Mouse (Mus musculus): ENCODE data around the gene Abcc4.
"Not testable (repeated sequence)": the region's sequence is repeated elsewhere in the genome, so short reads cannot be mapped to it uniquely, and the experiment has no call there.

Gene Abcc4

DNA sequence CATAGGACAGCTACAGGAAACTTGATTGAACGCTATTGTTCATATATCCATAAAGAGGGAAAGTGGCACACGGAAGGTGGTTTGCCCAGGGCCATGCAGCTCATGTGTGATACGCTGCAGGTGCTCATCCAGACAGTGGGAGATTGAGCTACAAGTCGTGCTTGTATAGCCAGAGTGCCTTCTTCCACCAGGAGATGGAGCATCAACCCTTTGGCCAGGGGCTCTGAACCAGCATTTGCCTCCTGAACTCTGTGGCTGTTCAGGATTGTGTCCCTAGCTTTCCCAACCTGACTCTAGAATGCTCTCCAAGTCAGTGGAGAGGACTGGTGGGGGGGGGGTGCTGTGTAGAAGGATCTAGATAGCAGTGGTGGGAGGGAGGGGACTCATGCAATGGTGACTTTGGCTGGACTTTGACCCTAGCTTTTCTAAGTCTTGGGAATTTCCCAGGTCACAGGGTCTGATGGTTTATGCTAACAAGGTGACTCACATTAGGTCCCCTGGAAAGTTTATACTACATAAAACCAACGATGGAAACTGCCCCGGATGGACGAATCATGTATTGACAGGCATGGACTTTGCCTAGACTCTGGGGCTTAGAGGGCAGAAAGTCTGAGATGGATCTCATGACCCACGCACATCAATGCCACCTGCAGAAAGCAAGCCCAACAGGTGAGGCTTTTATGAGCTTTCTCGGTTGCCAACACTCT, 27.6 kb downstream of the Abcc4 start:
- DNase-seq (ENCODE audit: low read depth, low spot score): no peak

DNA sequence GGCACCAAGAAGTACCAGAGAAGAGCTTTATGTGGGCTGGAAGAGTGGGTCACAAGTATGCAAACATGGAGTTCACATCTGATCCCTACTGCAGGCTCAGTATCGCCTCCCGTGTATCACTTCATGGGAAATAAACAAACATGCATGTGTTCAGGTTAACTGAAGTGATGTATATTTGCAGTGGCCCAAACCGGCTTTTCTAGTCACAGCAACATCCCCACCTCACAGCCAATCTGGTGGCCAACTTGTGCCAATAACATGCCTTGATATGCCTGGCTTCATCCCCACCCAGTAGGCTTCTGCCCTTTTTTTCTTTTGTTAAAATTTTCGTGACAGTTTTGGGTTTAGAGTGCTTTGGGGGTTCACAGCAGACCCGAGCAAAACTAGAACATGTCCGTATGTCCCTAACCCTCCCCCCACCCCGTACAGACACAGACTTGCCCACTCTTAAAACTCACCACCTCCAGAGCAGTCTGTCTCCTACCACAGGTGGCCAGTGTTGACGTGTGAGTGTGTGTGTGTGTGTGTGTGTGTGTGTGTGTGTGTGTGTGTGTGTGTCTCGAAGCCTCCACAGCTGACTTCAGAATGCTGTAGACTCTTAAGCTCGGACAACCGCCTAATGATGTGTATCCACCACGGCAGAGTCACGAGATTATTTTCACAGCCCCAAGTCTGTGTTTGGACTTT, 29.6 kb downstream of the Abcc4 start:
- DNase-seq (ENCODE audit: low read depth, low spot score): no peak

DNA sequence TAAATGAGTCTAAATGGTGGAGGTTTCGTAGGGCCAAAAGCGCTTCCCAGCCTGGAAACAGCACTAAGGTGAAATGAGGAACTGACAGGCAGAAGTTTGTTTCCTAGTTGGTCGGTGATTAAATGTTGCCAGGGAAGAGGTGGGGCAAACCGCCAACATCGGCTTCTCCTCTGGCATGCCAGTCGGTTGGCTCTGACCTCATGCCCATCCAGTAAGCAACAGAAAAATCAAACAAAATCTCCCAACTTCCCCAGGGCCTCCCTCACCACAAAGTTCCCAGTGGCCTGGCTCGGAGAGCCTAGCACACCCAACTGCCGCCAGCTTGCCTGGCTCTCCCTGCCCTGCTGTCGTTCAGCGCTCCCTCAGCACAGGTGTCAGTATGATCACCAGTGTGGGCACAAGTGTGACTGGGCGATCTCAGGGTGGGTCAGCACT, 31.3 kb downstream of the Abcc4 start:
- DNase-seq (ENCODE audit: low read depth, low spot score): no peak

DNA sequence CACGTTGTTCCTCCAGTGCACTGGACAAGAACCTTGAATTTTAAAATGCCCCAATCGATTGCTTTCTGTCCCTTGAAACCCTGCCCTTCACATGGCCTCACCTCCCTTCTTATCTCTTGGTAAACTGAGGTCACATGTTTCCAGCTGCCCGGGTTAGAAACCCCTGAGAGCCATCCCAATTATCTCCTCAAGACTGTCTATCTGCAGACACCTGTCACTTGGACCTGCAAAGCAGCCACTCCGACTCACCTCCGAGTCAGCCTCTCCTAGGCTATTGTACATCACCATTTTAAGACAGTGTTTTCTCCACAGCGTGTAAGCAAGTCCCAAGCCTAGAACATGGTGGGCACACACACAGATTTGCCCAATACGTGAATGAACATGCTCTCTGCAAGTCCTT, 31.8 kb downstream of the Abcc4 start:
- DNase-seq (ENCODE audit: low read depth, low spot score): no peak

DNA sequence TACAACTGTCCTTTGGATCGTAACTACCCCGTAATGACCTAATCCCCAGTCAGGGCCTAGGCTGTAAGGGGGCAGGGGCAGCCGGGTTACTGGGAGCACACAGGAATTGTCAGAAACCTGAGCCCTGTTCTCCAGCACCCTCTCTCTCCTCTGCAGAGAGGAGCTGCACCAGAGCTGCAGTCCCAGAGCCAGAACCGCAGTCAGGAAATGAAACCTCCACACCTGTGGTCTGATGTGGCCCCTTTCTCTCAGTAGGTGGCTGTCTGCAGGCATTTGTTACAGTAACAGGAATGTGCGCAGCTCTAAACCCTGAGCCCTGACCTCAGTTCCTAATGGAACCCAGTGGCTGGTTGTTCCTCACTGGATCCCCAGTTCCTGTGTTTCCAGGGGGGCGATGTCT, 32.5 kb downstream of the Abcc4 start:
- DNase-seq (ENCODE audit: low read depth, low spot score): no peak

DNA sequence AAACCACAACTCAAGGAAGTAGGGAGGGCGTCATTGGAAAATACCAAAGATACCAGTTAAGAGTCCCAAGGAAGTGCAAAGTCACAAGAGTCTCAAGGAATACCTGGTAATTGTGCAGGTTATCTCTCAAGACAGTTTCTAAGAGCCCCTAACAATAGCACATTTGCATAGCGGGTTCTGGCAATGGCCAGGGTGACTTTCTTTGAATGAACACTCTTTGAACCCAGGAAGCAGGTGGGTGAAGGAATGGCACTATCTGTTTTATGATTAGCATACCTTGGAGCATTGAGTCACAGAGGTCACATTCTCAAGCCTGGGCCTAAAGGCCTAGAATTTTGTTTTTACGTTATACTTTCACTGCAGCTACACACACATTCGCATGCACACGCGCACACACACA, 33.1 kb downstream of the Abcc4 start:
- DNase-seq (ENCODE audit: low read depth, low spot score): not testable (repeated sequence)

DNA sequence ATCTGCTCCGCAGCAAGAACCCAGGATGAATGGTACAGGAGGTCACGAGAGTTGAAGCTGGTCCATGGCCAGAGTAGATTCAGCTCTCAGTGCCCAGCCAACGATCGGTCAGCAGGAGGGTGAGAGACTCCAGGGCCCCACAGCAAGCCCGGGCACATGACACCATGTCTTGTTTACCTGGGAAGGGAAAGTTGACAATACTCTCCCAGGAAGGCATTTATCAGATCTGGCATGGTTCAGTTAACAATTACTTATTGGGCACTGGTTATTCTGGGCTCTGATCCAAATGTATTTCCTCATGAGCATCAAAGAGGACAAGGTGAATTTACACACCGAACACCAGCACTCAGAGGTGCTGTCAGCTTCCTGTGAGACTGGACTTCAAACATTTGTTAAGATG, 38.5 kb downstream of the Abcc4 start:
- no peak for DNase-seq (ENCODE audit: low read depth, low spot score)

DNA sequence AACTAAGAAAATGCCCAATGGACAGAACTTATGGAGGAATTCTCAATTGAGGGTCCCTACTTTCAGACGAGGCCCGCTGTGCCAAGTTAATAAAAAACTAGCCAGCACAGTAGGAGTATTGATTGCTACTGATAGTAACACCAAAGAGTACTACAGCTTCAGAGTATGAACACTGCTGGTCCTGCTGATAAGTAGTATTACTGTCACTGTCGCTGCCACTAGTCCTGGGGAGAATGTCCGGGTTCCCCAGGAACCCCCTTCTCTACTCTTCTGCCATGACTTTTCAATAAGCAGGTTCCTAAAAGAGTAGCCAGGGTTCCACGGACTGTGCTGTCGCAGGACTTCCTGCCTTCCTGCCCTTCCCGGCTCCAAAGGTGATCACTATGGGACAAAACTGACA, 41.4 kb downstream of the Abcc4 start:
- DNase-seq (ENCODE audit: low read depth, low spot score): no peak

DNA sequence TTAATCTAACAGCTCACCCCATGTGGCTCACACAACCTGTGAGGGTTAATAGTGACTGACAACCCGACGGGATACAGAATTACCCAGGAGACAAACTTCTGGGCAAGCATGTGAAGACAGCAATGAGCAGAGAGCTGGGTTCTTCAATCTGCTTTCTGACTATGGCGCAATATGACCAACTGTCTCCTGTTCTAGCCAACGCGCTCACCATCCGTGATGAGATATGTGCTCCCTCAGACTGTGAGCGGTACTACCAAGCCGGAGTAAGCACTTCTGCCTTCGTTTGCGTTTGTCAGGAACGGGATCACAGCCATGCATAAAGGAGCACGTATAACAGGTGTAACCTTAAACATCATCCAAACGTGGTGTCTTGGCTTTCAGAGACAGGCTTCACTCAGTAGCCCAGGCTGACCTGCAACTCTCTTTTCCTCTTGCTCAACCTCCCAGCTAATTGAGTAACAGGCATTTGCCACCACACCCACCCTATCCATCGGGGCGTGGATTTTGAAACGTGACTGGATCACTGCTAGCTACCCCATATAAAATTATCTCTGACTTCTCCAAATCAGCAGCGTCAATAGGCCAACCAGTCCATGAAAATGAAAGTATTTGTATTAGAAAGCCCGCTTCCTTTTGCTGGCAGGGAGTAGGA, 43.3 kb downstream of the Abcc4 start:
- no peak for DNase-seq (ENCODE audit: low read depth, low spot score)

DNA sequence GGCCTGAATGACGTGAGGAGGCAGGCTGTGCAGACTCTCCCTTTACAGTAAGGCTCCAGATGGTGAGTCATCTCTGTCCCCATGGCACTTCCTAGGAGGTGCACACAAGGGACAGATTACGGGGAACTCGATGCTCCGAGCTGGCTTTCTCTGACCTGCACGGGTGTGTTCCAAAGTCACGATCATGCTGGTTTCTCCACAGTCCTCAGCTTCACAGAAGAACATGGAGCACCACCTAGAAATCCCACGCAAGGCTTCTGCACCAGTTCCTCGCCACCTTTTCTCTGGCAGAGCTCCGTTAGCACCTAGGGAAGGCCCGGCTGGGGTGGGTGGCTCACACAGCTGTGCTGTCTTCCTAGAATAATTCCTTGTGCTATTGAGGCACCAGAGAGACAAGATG, 43.9 kb downstream of the Abcc4 start:
- peak; percentile 70 for DNase-seq (ENCODE audit: low read depth, low spot score)

DNA sequence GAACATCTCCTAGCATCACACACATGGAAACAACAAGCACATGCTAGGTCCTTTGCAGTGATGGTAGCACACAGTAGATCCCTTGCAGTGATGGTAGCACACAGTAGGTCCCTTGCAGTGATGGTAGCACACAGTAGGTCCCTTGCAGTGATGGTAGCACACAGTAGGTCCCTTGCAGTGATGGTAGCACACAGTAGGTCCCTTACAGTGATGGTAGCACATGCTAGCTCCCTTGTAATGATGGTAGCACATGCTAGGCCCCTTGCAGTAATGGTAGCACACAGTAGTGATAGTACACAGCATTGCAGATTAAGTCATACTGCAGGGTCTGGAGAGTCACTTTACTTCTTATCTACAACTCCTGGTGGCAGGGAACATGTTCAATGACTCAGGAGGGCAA, 46.8 kb downstream of the Abcc4 start:
- no peak for DNase-seq (ENCODE audit: low read depth, low spot score)

DNA sequence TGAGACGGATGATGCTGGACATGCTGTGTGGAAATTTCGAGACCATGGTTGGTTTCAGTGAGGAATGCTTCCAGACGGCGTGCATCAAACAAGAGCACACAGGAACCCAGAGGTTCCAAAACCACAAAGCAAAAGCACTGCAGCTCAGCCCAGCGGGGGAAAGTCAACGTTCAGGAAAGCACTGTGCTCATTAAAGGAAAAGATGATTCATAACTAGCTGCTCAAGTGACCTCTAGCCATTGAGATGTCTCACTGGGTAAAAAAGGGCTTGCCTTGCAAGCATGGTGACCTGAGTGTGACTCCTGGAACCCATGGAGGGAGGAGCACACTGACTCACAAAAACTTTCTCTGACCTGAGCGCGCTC, 47.7 kb downstream of the Abcc4 start:
- DNase-seq (ENCODE audit: low read depth, low spot score): no peak

DNA sequence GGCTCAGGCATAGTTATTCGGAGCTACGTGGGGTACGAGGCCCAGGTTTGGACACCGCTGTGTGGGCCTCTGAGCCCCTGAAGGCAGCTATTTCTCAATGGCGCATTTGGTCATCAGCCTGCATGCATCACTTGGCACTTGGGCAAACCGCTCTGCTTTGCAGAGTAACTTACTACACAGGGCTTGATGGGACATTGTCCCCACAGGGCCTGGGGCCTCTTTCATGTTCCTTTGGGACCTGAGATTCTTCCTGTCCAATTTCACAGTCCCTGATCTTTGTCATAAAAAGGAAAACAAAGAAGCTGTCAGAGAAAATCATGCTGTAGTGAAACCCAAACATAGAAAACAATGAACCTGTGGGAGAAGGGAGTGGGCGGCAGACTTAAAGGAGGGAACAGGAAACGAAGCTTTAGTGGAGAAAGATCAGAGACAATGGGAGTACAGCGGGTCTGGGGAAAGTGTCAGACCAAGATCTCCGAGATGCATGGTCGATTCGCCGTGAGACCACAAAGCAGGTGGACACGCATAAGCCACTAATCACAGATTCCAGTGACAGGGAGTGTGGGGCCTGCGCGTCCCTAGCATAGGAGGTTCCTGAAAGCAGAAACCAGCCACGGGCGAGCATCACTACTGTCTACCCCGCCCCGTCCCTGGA, 48.2 kb downstream of the Abcc4 start:
- no peak for DNase-seq (ENCODE audit: low read depth, low spot score)

DNA sequence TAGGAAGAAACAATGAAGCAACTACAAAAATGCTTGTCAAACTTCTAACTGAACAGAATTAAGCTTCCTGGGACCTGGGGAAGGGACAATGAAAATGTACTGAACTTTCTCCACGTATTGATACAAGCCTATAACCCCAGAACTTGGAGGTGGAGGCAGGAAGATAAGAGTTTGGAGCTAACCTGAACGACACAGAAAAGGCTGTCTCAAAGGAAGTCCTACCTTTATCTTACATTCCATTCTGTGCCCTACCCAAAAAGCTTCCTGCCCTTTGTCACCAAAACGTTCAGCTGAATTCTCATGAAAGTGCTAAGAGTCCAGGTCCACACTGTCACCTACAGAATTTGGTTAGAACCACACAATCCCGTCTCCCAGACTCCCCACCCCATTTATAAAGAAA, 48.8 kb downstream of the Abcc4 start:
- DNase-seq (ENCODE audit: low read depth, low spot score): no peak

DNA sequence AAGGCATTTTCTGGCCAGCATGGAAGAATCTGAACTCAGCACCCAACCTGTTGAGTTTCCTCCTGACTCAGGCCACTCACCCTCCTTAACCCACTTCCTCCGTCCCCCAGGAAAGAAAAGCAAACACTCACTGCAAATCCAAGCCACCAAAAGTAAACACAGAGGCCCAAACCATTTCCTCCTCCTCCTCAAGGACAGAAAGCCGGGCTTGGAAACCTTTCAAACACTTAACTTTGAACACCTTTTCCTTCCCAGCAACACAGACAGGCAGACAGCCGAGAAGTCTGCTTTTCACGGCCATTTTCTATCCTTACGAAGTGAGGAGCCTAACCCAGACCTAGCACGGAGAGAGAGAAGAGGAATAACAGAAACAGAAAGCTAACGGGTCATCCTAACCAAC, 50.0 kb downstream of the Abcc4 start:
- no peak for DNase-seq (ENCODE audit: low read depth, low spot score)

DNA sequence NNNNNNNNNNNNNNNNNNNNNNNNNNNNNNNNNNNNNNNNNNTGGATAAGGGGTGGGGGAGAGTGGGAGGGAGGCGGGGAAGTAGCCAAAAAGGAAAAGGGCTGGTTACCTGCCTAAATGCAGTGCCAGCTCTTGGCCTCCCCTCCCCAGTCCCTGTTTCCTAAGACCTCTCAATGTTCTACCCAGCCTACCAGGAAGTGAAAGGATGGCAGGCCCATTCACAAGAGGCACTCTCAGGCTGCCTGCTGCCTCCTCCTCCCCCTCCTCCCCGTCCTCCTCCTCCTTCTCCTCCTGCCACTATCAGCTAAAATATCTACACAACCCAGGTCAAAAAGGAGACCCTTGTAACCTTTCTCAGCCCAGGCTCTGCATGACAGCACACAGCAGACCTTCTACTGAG, 51.1 kb downstream of the Abcc4 start:
- DNase-seq (ENCODE audit: low read depth, low spot score): no peak

DNA sequence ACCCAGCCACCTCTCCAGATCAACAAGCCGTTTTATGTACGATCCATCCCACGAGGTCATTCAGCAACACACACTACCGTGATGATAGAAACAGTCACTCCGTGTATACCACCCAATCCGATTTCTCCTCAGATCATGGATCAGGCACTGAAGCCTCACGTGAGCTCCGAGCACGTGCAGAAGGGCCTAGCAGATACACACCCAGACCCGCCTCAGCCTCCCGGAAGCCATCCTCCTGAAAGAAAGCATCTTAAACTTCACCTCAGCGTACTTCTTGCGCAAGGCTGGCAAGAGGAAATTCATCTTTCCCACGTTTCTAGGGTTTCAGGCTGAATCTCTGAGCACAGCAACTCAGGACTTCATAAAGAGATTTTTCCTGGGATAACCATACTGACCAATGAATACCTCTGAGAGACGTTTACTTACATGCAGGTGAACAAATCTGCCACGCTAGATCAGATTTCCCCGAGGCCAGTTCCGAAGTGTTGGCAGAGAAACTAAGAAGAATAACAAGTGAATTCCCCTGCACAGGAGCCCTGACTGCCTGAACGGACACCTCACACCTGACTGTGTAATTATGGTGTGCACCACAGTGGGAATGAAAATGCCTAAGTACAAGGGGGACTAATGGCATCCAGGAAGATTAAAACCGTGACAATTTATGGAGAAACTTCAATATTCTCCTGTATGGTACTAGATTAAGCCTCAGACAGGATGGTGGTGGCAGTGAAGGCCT, 54.1 kb downstream of the Abcc4 start:
- DNase-seq (ENCODE audit: low read depth, low spot score): no peak

DNA sequence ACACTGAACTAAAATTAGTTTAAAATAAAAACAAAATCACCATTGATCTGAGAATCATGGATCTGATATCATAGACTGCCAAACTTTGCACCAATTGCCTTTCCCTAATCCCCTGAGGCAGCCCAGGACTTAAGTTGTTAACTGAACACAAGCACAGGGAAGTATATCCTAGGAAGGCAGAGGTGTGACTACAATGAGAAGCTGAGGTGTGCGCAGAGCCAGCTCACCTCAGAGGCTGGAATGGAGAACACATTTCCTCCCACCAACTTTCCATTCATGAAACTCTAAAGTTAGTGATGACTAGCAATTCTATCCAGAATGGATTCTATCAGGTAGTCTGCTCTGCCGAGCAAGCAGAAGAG, 56.1 kb downstream of the Abcc4 start:
- no peak for DNase-seq (ENCODE audit: low read depth, low spot score)

DNA sequence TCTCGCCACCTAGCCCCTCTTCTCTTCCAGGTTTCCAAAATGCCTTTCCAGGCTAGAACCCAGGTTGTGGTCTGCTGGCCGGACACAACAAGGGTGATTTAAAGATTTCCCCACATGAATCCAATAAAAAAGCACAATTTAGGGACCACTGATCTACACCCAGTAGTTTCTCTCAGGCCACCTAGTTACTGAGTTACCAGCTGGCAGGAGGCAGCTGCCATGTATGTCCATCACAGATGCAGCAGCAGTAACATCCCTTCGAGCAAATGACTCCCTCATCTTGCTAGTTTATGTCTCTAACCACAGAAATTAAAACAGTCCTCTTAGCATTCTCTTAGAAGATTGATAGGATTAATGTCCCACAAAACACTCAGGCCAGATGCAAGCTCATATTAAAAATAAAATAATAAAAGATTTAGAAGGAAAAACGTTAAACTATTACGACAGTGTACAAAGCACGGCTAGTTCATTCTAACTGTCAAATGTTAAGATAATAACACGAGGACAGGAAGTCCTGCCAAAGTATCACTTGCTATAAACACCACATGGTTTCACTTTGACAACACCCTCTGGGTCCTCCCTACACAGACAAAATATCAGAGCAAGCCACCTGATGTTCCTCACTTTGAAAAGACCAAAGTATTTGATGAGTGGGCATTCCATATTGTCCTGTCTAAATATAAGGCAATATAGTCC, 56.7 kb downstream of the Abcc4 start:
- no peak for DNase-seq (ENCODE audit: low read depth, low spot score)

DNA sequence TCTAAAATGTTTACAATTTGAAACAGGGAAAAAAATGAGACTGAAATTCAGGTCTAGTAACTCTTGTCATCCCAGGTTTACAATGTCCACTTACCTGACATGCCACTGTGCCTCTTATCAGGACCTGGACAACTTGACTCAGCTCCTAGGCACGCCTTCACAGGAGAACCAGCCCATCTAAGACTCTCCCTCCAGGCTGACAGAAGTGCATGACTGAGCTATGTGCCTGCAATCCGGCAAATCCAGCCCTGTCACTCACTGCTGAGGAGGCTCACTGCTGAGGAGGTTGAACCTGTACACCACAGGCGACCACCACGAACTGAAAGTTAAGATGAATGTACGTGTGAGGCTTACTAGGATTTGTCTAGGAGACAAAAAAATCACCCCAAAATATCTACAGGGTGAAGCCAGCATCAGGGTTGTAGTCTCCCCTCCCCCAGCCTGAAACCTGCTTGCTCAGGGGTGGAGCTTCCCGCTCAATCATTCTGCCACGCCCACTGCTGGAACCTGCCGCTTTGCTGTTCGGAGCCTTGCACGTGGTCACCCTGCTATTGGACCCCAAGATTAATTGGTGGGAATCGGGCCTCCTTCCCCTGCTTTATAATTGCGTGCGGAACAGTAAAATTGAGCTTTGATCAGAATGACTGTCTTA, 63.0 kb downstream of the Abcc4 start:
- not testable (repeated sequence) for DNase-seq (ENCODE audit: low read depth, low spot score)

DNA sequence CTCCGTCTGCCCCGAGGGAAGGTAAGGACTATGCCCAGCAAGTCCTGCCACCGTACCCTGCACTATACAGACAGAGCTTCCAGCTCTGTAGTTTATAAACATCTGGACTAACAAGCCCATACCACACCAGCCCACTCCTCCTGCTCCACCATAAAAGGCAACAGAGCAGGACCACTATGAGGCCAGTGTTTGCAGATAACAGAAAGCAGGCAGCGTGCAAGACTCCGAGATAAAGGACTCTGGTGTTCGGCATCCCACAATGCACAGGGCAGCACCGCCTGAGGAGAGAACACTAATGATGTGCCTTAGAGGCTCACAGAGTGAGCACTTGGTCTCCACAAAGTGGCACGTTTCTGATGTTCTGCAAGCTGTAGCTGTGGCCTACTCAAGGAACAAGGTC, 63.9 kb downstream of the Abcc4 start:
- DNase-seq (ENCODE audit: low read depth, low spot score): no peak

All from telencephalon, adult 2 months (tissue).